Mouse (Mus musculus) left cerebral cortex, adult 11 months (tissue): ENCODE measurements around the gene Stk32c.

Experiments
- DNase-seq: peaks from one replicate; pipeline ENCODE4 v3.0.0; 2022; ENCODE audit warnings: low spot score

Stk32c gene

DNA sequence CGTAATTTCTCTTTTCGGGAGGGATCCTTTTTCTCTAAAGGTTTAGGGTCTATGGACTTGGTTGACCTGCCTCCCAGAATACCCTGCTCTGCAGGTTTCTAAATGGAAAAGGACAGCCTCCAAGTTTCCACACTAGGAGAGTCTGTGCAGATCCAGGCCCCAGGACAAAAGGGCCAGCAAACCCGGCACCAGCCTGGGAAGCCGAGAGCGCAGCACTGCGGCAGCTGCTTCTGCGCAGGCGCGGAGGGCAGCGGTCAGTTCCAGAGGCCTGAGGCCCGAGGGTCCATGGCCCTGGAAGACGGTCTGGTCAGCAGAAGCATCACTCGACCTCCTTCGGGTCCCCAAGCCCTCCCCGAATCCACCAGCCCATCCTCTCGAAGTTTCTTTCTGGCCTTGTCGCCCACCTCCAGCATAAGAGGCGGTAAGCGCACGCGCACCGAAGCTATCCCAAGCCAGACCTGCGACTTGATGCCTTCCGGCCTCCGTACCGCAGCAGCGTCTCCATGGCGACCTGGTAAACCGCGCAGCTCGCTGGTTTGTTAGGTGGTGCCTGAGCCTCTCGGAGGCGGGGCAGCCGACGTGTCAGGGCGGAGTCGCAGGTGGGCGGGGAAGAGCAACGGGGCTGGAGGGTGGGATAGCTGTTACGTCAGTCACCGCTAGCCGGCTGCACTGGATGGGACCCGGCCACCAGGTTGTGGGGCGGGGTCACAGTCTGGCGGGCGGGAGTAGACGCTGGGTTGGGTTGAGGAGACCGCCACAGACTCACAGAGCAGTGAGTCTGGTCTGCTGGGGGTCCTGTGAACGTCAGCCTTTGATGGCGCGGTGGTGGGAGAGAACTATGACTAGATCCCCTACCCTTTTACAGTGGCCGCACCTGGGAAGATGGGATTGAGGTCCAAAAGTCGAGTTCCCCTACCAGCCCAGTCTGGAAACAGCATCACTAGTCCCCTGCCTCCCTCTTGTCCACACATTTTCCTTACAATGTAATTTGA lies at the start of gene Stk32c, which contains the start of gene Lrrc27:
Stk32c (minus strand) TSS at position 554 of the 992 bp plus-strand sequence.
Lrrc27 (plus strand) TSS at position 235 of the 992 bp plus-strand sequence.
- peak; percentile 96 for DNase-seq

DNA sequence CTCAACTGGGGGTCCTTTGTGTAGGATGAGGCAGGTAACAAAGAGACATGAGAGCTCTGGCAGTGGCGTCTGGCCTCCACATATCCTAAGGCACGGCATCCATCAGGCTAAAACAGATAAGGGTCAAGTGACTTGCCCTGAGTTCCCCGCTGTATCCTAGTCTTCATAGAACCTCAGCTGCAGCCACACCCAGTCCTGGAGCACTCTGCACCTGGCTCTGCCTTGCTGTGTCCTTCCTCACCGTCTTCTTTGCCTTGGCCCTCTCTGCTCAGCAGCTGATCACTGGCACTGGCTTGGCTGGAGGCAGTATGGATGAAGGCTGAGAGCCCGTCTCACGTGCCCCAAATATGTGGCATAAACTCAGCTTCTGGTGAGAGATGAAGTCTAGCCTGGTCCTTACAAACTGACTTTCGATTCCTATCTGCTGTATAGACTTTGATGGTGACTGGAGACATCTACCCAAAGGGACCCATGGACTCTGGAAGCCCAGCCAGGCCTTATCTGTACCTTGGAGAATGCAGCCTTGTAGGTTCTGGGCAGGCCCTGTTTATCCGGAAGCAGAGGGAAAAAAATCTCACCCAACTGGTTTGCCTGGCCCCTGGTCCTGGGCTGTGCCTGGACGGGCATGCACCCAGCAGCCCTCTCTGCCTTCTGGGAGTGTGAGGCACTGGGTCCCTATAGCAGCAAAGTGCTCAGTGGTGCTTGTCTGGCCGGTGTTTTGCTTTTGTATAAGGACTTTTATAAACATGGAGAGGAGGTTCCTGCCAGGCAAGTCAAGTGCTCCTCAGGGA lies 44.8 kb upstream of the Stk32c start:
- DNase-seq = no peak

DNA sequence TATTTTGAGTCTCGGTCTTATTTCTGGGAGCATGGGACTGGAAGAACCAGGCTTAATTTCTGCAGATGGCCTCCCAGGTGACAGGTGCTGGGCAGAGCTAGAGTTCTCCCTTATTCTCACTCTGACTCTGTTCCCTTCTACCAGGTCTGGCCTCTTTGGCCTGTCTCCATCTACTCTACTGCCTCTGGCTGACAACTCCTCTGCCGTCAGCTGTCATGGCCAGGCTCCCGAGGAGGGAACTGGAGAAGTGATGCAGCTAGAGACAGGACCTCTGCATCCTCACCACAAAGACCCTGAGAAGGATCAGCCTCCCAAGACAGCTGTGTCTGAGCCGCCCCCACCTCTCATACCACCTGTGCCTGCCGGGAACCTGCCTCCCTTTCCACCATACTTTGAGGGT lies 41.5 kb upstream of the Stk32c start:
- no peak for DNase-seq

DNA sequence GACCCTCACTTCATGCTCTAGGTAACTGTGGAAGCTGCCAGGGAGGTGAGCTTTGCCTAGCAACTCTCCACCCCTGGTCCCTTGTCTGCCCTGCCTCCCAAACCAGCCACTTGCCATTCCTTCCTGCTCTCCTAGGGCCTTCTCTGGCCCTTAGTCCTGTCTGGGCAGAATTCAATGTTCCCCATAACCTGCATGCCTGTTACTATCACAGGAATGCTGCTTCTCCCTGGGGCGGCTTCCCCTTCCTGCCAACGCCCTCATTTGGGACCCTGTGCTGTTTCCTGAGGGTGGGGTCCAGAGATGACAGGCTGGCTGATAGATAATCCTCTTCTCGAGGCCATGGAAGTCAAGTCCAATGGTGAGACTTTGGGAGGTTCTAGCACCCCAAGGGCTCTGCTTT lies 40.4 kb upstream of the Stk32c start:
- DNase-seq = no peak

DNA sequence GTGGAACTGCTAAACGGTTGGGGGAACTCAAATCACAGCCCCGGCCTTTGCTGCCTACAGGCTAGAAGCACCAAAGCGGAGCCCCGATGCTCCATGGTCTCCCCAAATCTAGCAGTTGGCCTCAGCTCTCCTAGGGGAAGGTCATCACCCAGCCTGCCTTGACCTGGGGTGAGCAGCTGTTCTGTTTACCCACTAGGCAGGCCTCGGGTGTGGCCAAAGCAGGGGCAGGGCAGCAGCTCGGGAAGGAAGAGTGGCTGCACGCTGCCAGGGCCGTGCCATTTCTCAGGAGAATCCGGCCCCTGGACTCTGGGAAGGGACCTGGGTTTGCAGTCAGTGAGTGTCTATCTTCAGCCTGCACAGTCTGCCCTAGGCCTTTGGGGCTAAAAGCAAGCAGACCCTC lies 39.9 kb upstream of the Stk32c start:
- DNase-seq = no peak

DNA sequence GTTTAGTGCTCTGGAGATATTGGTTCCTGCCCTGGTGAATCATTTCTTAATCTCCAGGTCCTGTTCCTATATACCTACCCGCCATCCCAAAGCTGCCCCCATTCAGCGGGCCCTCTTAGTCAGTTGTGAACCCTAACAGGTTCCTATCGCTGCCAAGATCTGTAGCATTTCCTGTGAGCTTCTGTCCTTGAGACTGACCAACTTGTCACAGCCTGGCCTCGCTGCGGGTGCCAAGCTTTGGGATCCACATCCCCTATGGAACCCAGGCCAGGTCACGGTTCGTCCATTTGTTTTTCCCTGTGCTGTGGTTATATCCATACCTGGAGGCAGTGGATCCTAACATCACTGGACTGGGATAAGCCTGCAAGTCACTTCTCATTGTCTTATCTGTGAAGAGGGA lies 39.5 kb upstream of the Stk32c start:
- no peak for DNase-seq

DNA sequence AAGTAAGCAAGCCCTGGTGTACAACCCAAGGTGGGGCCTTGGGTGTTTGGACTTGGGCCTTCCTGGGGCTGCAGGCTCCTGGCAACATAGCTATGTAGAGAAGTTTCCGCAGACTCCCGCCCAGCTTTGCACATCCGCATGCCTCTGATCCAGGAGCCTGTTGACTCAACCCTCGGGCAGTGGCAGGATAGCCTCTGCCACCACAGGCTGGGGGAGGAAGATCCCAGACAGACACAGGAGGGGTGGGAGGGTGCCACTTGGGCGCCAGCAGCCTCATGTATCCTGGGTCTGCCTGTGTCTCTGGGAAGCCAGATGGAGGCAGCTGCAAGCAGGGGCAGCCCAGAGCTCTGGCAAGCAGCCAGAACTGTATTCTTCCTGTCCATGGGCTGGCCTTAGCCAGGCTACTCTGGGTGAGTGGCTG lies 38.8 kb upstream of the Stk32c start:
- DNase-seq = no peak

DNA sequence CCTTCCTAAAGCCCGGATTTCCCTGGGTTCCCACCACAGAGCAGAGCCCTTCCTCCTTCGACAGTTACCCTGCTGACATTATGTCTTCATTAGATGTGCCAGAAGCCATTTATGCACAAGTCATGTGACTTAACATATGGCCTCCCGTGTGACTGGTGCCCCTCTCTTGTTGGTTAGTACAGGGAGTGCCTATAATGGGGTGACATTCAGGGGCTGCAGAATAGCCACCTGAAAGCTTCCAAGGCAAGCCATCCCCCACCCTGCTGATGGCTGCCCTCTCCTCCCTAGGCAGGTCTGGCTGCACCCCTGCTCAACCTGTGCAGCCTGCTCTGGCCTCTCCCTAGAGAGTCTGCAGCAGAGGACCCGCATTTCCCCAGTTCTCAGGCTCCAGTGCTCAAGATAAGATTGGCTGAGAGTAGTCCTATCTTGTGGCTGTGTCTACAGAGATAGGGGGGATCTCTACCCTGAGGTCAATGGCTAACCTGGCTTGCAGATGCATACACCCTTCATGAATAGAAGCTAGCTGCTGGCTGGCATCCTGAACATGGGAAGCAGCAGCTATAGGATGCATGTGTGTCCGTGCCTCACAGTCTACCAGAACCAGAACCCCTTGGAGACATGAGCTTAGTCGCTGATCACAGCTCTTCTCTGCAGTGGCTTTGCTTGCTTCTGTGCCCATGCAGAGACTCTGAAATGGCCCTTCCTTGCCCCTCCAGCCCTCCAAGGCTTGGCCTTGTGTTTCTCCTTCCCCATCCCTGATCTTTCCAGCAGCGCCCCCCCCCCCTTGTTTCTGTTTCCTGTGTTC lies 36.5 kb upstream of the Stk32c start:
- no peak for DNase-seq

DNA sequence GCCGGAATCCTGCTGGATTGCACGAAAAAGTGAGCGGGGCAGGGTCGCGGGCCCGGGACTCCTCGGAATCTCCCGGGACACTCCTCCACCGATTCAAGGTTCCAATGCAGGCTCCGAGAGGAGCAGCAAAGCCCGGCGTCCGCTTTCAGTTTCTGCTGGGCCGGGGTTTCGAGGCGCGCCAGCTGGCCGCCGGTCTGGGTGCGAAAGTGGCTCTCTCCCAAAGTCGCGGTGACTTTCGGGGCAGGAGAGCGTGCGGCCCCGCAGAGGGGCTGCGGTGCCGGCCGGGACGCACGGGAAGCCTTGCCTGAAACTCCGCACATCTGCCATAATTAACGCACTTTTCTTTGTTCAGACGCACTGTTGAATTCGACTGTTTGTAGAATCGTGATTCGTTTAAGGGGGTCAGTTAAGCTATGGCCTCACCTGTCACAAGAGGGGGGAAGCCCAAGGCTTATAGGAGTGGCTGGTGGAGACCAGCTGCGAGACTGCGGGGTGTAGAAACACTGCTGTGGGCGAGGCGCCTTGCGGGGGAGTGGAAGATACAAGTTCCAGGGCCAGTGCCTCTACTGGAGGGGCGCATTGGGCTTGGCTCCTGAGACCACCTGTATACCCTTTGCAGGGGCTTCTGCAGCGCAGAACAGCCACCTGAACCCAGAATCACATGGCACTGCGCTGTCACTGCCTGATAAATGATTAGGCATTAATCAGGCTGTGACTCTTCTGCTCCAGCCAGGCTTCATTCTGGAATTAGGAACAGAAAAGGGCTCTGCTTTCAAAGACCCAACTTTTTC lies 35.7 kb upstream of the Stk32c start:
- no peak for DNase-seq

DNA sequence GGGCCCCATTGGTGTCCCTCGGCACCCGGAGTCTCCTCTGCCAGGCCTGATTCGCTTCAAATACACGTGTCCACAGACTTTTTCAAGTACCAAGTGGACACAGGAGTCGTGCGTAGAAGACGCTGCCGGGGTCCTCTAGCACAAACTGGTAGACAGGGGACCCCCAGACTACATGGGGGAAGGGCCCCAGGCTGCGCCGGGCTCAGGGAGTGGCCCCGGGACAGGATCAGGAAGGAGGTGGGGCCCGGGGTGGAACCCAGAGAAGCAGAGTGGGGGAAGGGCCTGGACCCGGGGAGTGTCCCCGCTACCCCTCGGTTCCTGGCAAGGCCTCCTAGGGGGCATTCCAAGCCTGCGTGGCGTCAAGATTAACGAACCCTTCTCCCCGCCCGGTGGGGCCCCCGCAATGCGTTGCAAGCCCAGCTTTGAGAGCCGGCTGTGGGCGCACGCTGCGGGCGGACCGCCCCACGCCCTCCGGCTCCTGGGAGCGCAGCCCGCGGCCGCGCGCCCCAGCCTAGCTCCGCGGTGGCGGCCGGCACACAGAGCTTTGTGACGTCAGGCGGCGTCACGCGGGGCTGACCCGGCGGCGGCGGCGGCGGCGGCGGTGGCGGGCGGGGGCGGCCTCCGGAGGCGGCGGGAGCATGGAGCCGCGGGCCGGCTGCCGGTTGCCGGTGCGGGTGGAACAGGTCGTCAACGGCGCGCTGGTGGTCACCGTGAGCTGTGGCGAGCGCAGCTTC lies 34.9 kb upstream of the Stk32c start, which contains the start of gene Pwwp2b:
Pwwp2b (plus strand) TSS at position 602 of the 734 bp plus-strand sequence.
- DNase-seq = peak; percentile 56

DNA sequence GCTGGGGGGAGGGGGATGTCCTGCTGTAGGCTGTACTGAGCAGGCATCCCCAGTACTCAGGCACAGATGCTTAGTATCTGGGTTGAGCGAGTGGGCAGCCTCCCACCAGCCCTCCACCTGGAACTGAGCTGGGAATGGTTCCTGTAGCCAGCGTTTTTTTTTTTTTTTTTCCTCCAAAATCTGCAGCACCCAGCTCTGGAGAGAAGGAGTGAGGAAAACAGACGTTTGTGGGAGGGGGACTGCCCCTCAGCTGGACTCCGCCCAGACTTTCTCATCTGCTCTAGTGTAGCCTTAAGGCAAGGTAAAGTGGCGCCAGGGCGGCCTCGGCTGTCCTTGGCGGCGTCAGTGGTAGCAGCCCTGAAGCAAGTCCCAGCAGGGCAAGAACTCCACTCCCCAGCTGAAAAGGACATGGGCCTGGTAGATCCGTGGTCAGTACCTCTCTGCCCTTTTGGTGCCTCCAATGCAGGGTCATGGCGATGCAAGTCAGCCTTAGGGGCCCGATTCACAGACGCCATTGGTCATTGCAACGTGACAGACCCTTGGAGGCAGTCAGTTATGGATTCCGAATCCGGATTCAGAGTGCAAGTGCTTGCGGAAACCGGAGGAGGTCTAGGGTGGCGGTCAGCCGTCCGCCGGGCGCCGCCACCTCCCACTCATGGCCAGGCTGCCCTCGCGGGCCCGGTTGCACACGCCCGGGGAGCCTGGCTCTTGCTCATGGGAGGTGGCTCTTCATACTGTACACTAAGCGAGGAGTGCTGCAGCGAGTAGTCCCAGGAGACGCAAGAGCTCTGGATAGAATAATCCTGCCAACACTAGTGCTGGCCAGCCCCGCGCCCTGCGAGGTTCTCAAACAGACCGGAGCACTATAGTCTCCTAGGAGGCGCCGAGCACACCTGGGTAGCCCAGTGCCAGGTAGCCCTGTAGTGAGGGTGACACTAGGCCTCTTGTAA lies 34.1 kb upstream of the Stk32c start:
- peak; percentile 44 for DNase-seq

DNA sequence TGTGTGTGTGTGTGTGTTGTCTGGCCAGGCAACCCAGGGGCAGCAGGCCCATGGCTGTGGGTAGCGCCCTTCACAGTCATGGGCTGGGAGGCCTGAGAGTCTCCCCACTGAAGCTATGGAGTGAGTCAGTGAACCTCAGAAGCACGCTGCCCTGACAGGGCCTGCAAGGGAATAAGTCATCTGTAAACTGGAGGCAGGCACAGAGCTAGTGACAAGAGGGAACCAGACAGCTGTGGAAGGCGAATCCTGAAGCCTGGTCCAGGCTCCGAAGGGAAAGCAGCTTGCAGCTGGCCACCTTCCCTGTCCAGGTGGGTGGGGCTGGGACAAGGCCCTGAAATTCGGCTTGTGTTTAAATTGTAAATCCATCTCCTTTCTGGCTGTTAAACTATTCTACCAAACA lies 33.0 kb upstream of the Stk32c start:
- no peak for DNase-seq

DNA sequence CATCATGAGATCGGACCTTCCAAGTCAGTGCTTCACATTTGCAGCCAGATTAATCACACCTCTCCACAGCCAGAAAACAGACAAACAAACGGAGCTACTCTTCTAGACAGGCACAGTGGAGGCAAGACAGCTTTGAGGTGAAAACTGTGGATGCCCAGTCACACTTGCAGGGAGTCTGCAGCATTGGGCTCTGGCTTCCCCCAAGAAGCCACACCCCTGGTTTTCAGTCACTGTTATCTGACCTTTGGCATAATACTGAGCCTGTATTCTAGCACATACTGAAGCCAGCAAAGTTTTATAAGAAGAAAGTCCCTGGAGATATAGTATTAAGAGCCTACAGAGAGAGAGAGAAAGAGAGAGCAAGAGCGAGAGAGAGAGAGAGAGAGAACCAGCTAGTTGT lies 26.3 kb upstream of the Stk32c start:
- DNase-seq = no peak

DNA sequence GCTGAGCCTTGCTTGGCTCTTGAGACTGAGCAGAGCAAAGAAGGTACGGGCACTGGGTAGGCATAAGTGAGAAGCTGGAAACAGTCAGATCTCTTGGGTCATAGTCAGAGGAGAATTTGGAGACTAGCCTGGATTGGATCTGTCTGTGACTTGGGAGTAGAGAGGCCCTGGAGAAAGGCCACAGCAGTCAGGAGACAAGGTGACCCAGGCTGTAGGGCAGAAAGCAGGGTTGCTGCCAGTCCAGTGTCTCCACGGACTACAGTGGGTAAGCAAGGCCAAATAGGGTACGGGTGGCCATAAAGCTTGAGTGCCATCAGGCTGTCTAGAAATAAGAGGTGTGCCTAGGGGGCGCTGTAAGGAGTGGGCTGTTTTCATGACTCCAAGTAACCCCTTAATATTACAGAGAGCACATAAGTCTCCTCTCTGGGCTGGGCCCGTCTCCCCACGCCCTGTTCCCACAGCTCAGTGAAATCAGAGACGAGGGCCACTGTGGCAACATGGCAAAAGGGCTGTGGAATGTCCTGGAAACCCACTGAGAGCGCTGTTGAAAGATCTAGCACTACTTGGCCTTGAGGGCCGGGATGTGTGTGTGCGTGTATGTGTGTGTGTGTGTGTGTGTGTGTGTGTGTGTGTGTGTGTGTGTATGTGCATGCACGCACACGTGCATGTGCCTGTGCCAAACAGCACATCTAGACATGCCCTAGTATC lies 22.7 kb upstream of the Stk32c start:
- no peak for DNase-seq

DNA sequence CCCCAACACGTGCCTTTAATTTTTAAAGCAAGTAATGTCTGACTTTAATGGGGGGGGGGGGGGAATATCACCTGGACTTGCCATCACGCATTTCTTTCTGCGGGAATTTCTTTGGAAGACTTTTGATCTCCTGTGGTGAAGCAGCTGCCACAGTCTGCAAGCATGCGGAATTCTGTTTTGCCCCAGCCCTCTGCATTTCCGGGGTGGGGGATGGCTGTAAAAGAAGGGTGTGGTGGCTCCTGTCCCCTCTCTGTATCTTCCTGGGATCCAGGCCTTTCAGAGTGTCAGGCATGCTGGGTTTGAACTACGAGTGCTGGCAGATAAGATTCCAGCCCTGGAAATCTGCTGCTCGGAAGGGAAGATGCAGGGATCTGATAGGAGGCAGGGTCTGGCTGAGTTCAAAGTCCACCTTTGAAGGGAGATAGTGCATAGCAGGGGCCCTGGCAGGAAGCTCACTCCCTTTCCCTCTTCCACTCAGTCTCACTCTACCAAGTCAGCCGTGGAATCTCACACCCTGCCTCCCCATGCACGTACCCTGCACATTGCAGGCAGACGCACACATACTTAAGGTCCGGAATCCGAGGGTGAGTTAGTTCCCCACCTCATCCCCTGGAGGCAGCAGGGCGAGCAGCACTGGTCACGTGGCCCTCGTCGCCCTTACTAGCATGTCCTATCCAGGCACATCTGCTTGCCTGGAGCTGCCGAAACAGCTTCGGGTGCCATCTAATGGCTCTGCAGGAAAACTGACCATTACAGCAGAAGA lies 21.5 kb upstream of the Stk32c start:
- DNase-seq = no peak

DNA sequence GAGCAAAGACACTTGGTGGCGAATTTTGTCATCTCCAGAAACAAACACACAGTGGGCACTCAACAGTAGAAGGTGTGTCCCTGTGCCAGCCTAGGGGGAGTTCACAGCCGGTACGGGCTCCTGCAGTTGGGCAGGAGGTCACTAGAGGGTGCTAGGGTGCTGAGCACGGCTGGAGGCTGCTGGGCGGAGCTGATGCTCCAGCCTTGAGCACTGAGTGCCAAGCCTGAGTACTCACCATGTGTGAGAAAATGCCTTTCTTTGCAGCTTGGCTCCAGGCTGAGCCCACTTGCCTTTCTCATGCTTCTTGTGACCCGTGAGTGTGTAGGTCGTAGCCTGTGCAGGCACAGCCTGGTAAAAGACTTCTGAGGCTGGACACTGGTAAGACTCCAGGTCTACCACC lies 20.6 kb upstream of the Stk32c start:
- peak; percentile 79 for DNase-seq

DNA sequence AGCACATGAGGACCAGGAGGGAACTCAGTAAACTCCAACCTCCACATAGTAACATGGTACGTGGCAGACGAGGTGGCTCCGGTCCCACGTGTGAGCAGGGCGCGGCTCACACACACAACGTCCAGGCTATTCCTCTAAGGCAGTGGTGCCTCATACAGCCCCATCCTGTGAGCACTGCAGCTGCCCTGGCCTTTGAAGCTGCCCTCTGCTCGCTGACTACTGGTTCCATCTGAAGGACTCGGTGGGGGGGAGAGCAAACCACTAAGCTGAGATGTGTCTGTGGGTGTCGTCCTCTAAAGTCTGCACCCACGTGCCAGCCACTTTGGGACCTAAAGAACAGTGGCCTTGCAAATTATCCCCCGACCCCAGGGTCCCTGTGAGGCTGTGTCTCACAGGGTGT lies 17.1 kb upstream of the Stk32c start:
- DNase-seq = no peak

DNA sequence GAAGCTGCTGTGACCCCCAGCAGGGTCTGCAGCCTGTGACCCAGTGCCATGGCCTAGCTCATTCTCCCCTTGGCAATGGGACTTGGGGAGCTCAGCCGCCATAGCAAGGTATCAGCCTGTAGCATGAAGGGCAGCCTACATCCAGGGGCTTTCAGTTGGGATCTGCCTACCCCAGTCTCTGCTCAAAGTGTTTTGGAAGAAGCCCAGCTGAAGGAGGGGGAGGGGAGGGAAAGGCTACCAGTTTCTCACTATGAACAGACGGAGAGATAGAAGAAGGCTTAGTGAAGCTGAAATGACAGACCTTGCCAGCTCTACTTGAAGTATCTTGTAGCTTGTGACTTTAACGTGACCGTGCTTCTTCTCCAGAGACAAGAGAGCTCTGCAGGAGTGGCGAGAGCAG lies 16.7 kb upstream of the Stk32c start:
- DNase-seq = no peak
